Mouse (Mus musculus) heart, adult 2 months (tissue): ENCODE measurements around the gene Map3k12. TPM values are rescaled to one million over a fixed set of nuclear protein-coding genes. Genes with fewer than 3 reads are reported as not detected.

Source experiments
- DNase-seq, 2 experiments: peaks; one replicate each; pipeline ENCODE4 v3.0.0; 2021
- H3K27ac ChIP-seq: fragments of 200-600 bp; 2 replicates; pipeline ENCODE4 v1.8.1; 2022
- H3K27me3 ChIP-seq: fragments of 200-500 bp; 2 replicates; pipeline ENCODE4 v1.6.1; 2012; ENCODE audit warnings: mild to moderate bottlenecking, low read length, inconsistent platforms, mixed read lengths; ENCODE audit not compliant: control insufficient read depth, insufficient read depth
- H3K36me3 ChIP-seq: fragments of 200-500 bp; 2 replicates; pipeline ENCODE4 v1.6.1; 2012; ENCODE audit warnings: low read length, inconsistent platforms; ENCODE audit not compliant: control insufficient read depth, insufficient read depth
- H3K4me1 ChIP-seq: fragments of 200-500 bp; 2 replicates; pipeline ENCODE4 v1.6.1; 2011; ENCODE audit warnings: low read length; ENCODE audit not compliant: control insufficient read depth, insufficient read depth
- H3K4me3 ChIP-seq: fragments of 200-600 bp; 2 replicates; pipeline ENCODE4 v1.8.1; 2022
- H3K79me2 ChIP-seq: fragments of 200-500 bp; replicated peaks from 2 replicates; pipeline ENCODE4 v1.6.1; 2012; ENCODE audit warnings: mild to moderate bottlenecking, inconsistent platforms, low read length, moderate library complexity, mixed read lengths; ENCODE audit not compliant: control insufficient read depth, insufficient read depth
- H3K9ac ChIP-seq: fragments of 200-500 bp; 2 replicates; pipeline ENCODE4 v1.6.1; 2012; ENCODE audit warnings: low read depth, mild to moderate bottlenecking, control low read depth, inconsistent platforms, low read length, mixed read lengths
- CTCF ChIP-seq: fragments of 200-600 bp; IDR thresholded peaks from 2 replicates; pipeline ENCODE4 v1.8.1; 2022; ENCODE audit warnings: antibody characterized with exemption, mild to moderate bottlenecking, moderate library complexity
- EP300 ChIP-seq: fragments of 200-500 bp; IDR thresholded peaks from 2 replicates; pipeline ENCODE4 v1.6.1; 2011; ENCODE audit warnings: low read depth, low read length, control low read depth; ENCODE audit not compliant: insufficient read depth
- POLR2A ChIP-seq: fragments of 200-500 bp; IDR thresholded peaks from 2 replicates; pipeline ENCODE4 v1.6.1; 2011; ENCODE audit warnings: mild to moderate bottlenecking, low read depth, low read length, control low read depth; ENCODE audit not compliant: insufficient read depth
- WGBS: fragments of 180-500 bp; shearing (Covaris S2); methylation state at CpG from one replicate; pipeline ENCODE4 v1.1.7; 2018; 5-methylcytosine and 5-hydroxymethylcytosine counted together
- intact Hi-C: fragments of 180-260 bp; cut with DNase I; formaldehyde crosslinking; loops from one replicate; pipeline ENCODE4 v1.15.1; 2025
- polyA plus RNA-seq: library from polyadenylated mRNA; depleted of rRNA; stranded (reverse); fragments of >200 nt; gene quantifications from 2 replicates; pipeline ENCODE4 v1.2.3, GENCODE M21; 2012
- total RNA-seq, 2 experiments: library from RNA; stranded (reverse); gene quantifications; 2 replicates each; pipeline ENCODE4 v1.2.3; 2021

Map3k12 gene
- total and polyA plus RNA-seq, 3 experiments = 2.1 to 4.1 (median 2.4) TPM

DNA sequence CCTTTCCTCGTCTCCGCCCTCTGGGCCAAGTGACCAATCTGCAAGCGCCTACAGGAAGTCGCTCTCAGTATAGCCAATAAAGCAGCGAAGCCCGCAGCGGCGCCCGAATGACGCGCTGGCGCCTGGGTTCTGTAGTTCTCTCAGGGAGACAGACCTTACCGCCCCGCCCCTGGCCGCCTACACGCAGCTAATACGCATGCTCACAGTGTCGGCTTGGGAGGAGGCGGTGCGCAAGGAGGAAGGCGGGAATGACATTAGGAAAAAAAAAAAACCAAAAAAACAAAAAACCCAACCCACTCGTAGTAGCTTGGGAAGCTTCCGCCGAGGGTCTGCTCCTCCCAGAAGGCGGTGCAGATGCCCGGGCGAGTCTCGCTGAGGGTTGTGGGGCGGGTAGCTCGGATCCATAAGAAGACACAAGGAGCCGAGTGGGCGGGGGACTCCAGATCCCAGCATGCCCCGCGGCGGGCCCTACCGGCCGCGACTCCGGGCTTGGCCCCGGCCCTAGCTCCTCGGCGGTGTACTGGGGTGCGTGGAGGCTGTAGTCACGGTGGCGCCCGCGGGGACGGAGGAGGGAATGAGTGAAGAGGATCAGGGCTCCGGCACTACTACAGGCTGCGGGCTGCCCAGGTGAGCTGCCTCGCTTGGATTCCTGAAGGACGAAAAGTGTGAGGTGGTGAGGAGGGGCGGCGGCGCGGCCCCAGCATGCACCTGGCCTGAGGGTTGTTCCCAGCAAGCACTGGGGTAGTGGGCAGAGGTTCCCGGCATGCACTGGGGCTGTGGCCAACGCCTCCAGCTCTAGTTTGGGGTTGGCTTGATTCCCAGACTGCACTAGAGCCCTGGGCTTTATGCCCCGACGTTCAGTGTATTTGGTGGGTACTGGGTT, 1.4 kb upstream of the Map3k12 start, which contains the start of gene Tarbp2:
Gene Tarbp2 (plus strand): TSS at position 217 of the 883 bp plus-strand sequence.
- intact Hi-C loops = loop anchor here (2.0 to 5.0 kb wide), 2 partner anchors 47 to 111 kb away; partner anchors contain the start of genes Pcbp2 and Sp1
- H3K79me2 ChIP-seq = no peaks in the 10 kb centered on the region
- no peaks in the 10 kb centered on the region for H3K36me3 ChIP-seq
- H3K9ac ChIP-seq = peak within 1 kb of the TSS; percentile 98
- peak within 1 kb of the TSS; percentile 87 for H3K4me3 ChIP-seq
- TF ChIP-seq POLR2A (peak; percentile 67; the same call in 1 of the 2 replicates), EP300 (0 out of 2 replicates have a peak, but pooled peaks have one; percentile 14), CTCF (no peak)
- under 1% methylated on average over 60 of the region's 60 CpGs for WGBS
- H3K27ac ChIP-seq = peak within 1 kb of the TSS; percentile 99
- DNase-seq = peak; percentile 98 to 100
- no peaks in the 10 kb centered on the region for H3K27me3 ChIP-seq
- H3K4me1 ChIP-seq = peaks cover 2% of the 10 kb centered on the region; the same call in 1 of the 2 replicates

DNA sequence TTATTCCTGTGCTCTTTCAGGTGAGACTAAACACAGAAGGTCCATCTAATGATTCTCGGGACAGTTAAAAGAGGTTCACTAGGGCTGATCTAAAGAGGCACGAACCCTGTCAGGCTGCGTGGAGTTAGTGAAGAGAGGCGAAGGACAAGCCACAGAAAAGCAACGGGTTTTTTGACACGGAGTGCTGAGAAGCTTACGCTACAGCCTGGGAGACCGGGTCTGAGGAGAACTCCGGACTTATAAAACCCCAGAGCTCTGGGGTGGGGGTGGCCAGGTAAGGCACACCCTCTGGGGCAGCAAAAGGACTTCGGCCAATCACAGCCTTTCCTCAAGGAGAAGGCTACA, 739 bp upstream of the Map3k12 start:
- Histone ChIP-seq H3K9ac (peak overlapping the region; percentile 56), H3K36me3 (no peaks in the 10 kb centered on the region), H3K27ac (peak overlapping the region; percentile 99), H3K4me1 (peaks cover 2% of the 10 kb centered on the region; the same call in 1 of the 2 replicates), H3K4me3 (peak overlapping the region; percentile 61), H3K27me3 (no peaks in the 10 kb centered on the region), H3K79me2 (no peaks in the 10 kb centered on the region)
- DNase-seq = no peak
- WGBS = under 1% methylated on average over 10 of the region's 10 CpGs
- intact Hi-C loops = loop anchor here (5.0 kb wide), 1 partner anchor 110 kb away; the partner anchor contains the start of gene Sp1
- peak; percentile 96 for TF ChIP-seq POLR2A
- TF ChIP-seq CTCF = no peak

GRCm38 (mm10) chr15:102516293-102516692, 571 bp downstream of the Map3k12 start:
- no peaks in the 10 kb centered on the region for H3K27me3 ChIP-seq
- WGBS = 6% methylated on average over 11 of the region's 12 CpGs
- peaks cover 2% of the 10 kb centered on the region; the same call in 1 of the 2 replicates for H3K4me1 ChIP-seq
- H3K4me3 ChIP-seq = peak overlapping the region; percentile 61
- DNase-seq = no peak
- H3K27ac ChIP-seq = peak overlapping the region; percentile 99; the same call in 1 of the 2 replicates
- no peaks in the 10 kb centered on the region for H3K36me3 ChIP-seq
- peak overlapping the region; percentile 75 for H3K9ac ChIP-seq
- H3K79me2 ChIP-seq = no peaks in the 10 kb centered on the region
- no peak for TF ChIP-seq POLR2A
- no peak for TF ChIP-seq EP300
- no peak for TF ChIP-seq CTCF
- intact Hi-C loops = loop anchor here (5.0 kb wide), 1 partner anchor 109 kb away; the partner anchor contains the start of gene Sp1

- no peak overlapping the region; the same call in 1 of the 2 replicates for H3K27ac ChIP-seq
- DNase-seq = no peak
- H3K79me2 ChIP-seq = no peaks in the 10 kb centered on the region
- H3K36me3 ChIP-seq = no peaks in the 10 kb centered on the region
- H3K4me3 ChIP-seq = no peak overlapping the region
- peaks cover 2% of the 10 kb centered on the region; the same call in 1 of the 2 replicates for H3K4me1 ChIP-seq
- peak overlapping the region; percentile 75 for H3K9ac ChIP-seq
- TF ChIP-seq EP300 (no peak), POLR2A (no peak), CTCF (no peak)
- no peaks in the 10 kb centered on the region for H3K27me3 ChIP-seq
- WGBS = 52% methylated on average over 4 of the region's 4 CpGs
- intact Hi-C loops = loop anchor here (5.0 kb wide), 1 partner anchor 108 kb away; the partner anchor contains the start of gene Sp1
These were observed 1.1 kb downstream of the Map3k12 start for GRCm38 (mm10) chr15:102515791-102516190.

DNA sequence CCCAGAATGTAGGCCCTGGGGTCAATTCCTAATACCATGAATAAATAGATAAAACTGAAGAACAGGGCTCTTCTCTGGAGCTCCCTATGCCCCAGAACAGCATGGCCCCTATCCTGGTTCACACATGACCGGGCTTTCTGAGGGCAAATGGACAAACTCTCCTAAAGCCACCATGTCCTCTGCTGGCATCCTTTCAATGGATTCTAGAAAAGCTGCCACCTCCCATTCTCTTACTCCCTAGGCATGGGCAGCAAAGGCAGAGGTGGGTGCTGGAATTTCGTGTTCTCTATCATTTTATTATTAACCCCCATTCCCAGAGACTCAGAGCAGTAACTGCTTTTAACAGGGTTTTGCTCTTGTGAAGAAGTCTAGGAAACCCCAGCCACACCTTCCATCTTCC, 1.6 kb downstream of the Map3k12 start:
- WGBS = 91% methylated on average over 2 of the region's 2 CpGs
- TF ChIP-seq CTCF (no peak), POLR2A (no peak), EP300 (no peak)
- H3K9ac ChIP-seq = no peak overlapping the region
- H3K79me2 ChIP-seq = no peaks in the 10 kb centered on the region
- H3K27ac ChIP-seq = no peak overlapping the region
- H3K4me3 ChIP-seq = no peak overlapping the region
- no peaks in the 10 kb centered on the region for H3K27me3 ChIP-seq
- H3K4me1 ChIP-seq = peaks cover 2% of the 10 kb centered on the region; the same call in 1 of the 2 replicates
- DNase-seq = no peak
- no peaks in the 10 kb centered on the region for H3K36me3 ChIP-seq
- intact Hi-C loops = loop anchor here (5.0 kb wide), 1 partner anchor 108 kb away; the partner anchor contains the start of gene Sp1
